10 mouse cellular contexts compared by ENCODE assay signal in the genomic region with DNA sequence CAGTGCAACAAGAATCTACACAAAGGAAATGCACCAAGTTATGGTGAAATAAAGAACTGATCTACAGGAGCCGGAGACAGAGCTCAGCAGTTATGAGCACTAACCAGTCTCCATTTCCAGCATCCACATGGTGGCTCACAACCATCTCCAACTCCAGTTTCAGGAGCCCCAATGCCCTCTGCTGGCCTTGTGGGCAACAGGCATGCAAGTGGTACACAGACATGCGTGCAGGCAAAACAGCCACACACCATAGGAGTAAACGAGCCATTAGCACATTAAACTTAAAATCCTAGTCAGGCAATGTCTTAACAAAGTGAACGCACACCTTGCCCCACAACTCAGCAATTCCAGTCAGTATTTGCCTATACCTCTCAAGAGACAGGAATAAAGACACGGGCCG. TPM values are rescaled to one million over a fixed set of nuclear protein-coding genes. Genes with fewer than 3 reads are reported as not detected.
A peak's percentile ranks its signal among the peaks of the same experiment; 100 is the strongest.
DNase-seq lines count a peak whose midpoint lies in the region; TF ChIP-seq lines count a peak whose summit lies in the region.
"Had no signal": no experiment of that assay in that cellular context is flagged by ENCODE, and none has a peak within 500 bp of the region (broad histone marks: within the 10 kb centered on the region; RNA-seq: fewer than 3 reads in every experiment).

No protein-coding gene starts in this region.

- WGBS in spleen, adult 2 months = 89% methylated on average over 6 of the region's 6 CpGs
- 83% methylated on average over 6 of the region's 6 CpGs for WGBS in embryonic facial prominence, embryonic 10.5 days
- WGBS in forebrain, embryonic 10.5 days = 85% methylated on average over 6 of the region's 6 CpGs

- peak; percentile 82 for DNase-seq in heart, adult 11 months
- DNase-seq in heart, postnatal 4 days = no peak
- DNase-seq in spleen, adult 2 months (ENCODE audit: low read depth in 1 of 2, low spot score in 2 of 2) = no peak
- no peak for DNase-seq in spleen, postnatal 14 days (ENCODE audit: low spot score in 2 of 2)
- peak; percentile 19 for DNase-seq in embryonic facial prominence, embryonic 10.5 days (ENCODE audit: low spot score)
- peak; percentile 63 for DNase-seq in thymus, postnatal 4 days
- DNase-seq in forebrain, embryonic 10.5 days (ENCODE audit: extremely low spot score, low spot score) = no peak
- DNase-seq in left cerebral cortex, postnatal 10 days (ENCODE audit: extremely low spot score in 1 of 2, low spot score in 2 of 2) = no peak
- DNase-seq: cerebellum, adult 9-10 months; liver, embryonic 13.5 days had no signal

- peak; percentile 15; the same call in 1 of the 2 replicates for TF ChIP-seq CTCF in spleen, adult 2 months (IDR thresholded peaks at IDR 0.05; ENCODE audit: extremely low read depth, insufficient read depth, insufficient read length, insufficient replicate concordance)

- no peaks in the 10 kb centered on the region for H3K36me3 ChIP-seq in spleen, adult 2 months (ENCODE audit: control insufficient read depth, insufficient read depth, low read length)
- no peaks in the 10 kb centered on the region for H3K36me3 ChIP-seq in embryonic facial prominence, embryonic 10.5 days (replicated peaks)
- no peaks in the 10 kb centered on the region for H3K36me3 ChIP-seq in forebrain, embryonic 10.5 days (replicated peaks)
- H3K36me3 ChIP-seq: liver, embryonic 13.5 days had no signal

- TF ChIP-seq POLR2A in spleen, adult 2 months (IDR thresholded peaks at IDR 0.05; ENCODE audit: low read depth, low read length) = no peak

- no peak overlapping the region for H3K4me3 ChIP-seq in spleen, adult 2 months (ENCODE audit: extremely low read depth, insufficient read depth, insufficient read length)
- no peak overlapping the region for H3K4me3 ChIP-seq in embryonic facial prominence, embryonic 10.5 days
- no peak overlapping the region for H3K4me3 ChIP-seq in forebrain, embryonic 10.5 days
- H3K4me3 ChIP-seq: liver, embryonic 13.5 days had no signal

- intact Hi-C loops in left cerebral cortex, postnatal 10 days (cut with DNase I) = no loop called here

- H3K9me3 ChIP-seq in embryonic facial prominence, embryonic 10.5 days = no peaks in the 10 kb centered on the region
- H3K9me3 ChIP-seq in forebrain, embryonic 10.5 days = no peaks in the 10 kb centered on the region
- H3K9me3 ChIP-seq: liver, embryonic 13.5 days had no signal

- peaks cover 3% of the 10 kb centered on the region; the same call in 1 of the 2 replicates for H3K4me1 ChIP-seq in spleen, adult 2 months (ENCODE audit: control insufficient read depth, insufficient read depth, insufficient read length)
- H3K4me1 ChIP-seq in embryonic facial prominence, embryonic 10.5 days = peaks cover 11% of the 10 kb centered on the region
- peaks cover 13% of the 10 kb centered on the region for H3K4me1 ChIP-seq in forebrain, embryonic 10.5 days

- no peaks in the 10 kb centered on the region; the same call in 1 of the 2 replicates for H3K27me3 ChIP-seq in spleen, adult 2 months (ENCODE audit: control insufficient read depth, insufficient read depth, low read length)
- no peaks in the 10 kb centered on the region for H3K27me3 ChIP-seq in embryonic facial prominence, embryonic 10.5 days (replicated peaks; ENCODE audit: low read depth, poor library complexity, severe bottlenecking)
- no peaks in the 10 kb centered on the region for H3K27me3 ChIP-seq in forebrain, embryonic 10.5 days (ENCODE audit: poor library complexity, severe bottlenecking)
- H3K27me3 ChIP-seq: liver, embryonic 13.5 days had no signal

- no peak overlapping the region for H3K27ac ChIP-seq in spleen, adult 2 months (ENCODE audit: insufficient read depth, low read length)
- H3K27ac ChIP-seq in embryonic facial prominence, embryonic 10.5 days (replicated peaks) = no peak overlapping the region
- no peak overlapping the region for H3K27ac ChIP-seq in forebrain, embryonic 10.5 days
- H3K27ac ChIP-seq: liver, embryonic 13.5 days had no signal

RNA-seq across cellular contexts. Expression of gene Map1lc3a, which starts 4.1 kb away (rescaled TPM):
- 100 to 1,000 TPM; 410 to 462 TPM for total RNA-seq in heart, postnatal 4 days (2021)
- polyA plus RNA-seq in spleen, adult 2 months (2012; rRNA removed) = 42.7 and 60.6 TPM in 2 replicates
- 106 and 122 TPM in 2 replicates for polyA plus RNA-seq in embryonic facial prominence, embryonic 10.5 days (2016; fragmentation: Nextera tagmentation; extraction: Ambion mirVana)
- 87.1 TPM in 2 replicates for polyA plus RNA-seq in forebrain, embryonic 10.5 days (2016; fragmentation: Nextera tagmentation; extraction: Ambion mirVana)
- total RNA-seq in left cerebral cortex, postnatal 10 days (2021) = 100 to 1,000 TPM; 479 to 493 TPM

RNA-seq across cellular contexts. Expression of gene Dynlrb1, which starts 35.6 kb away (rescaled TPM):
- 100 to 1,000 TPM; 211 to 218 TPM for total RNA-seq in heart, postnatal 4 days (2021)
- 76.8 and 79.1 TPM in 2 replicates for polyA plus RNA-seq in spleen, adult 2 months (2012; rRNA removed)
- 416 and 443 TPM in 2 replicates for polyA plus RNA-seq in embryonic facial prominence, embryonic 10.5 days (2016; fragmentation: Nextera tagmentation; extraction: Ambion mirVana)
- 383 and 398 TPM in 2 replicates for polyA plus RNA-seq in forebrain, embryonic 10.5 days (2016; fragmentation: Nextera tagmentation; extraction: Ambion mirVana)
- 100 to 1,000 TPM; 372 to 373 TPM for total RNA-seq in left cerebral cortex, postnatal 10 days (2021)

Comparison
In these comparisons a context has a peak if more than half of its experiments do, and no peak if none do; other contexts are left out.
1. DNase-seq: peak in heart, adult 11 months (single experiment), embryonic facial prominence, embryonic 10.5 days (single experiment) and thymus, postnatal 4 days (single experiment); none in heart, postnatal 4 days (single experiment), spleen, adult 2 months (0 of 2), spleen, postnatal 14 days (0 of 2), forebrain, embryonic 10.5 days (single experiment) and left cerebral cortex, postnatal 10 days (0 of 2).